8 mouse cellular contexts compared by ENCODE assay signal in genomic region chr5:92139191-92139590, GRCm38 (mm10). TPM values are rescaled to one million over a fixed set of nuclear protein-coding genes. Genes with fewer than 3 reads are reported as not detected.
DNase-seq lines count a peak whose midpoint lies in the region; ATAC-seq and TF ChIP-seq lines count a peak whose summit lies in the region.

No protein-coding gene starts in this region.

- intact Hi-C loops in heart, postnatal 14 days (cut with DNase I): no loop called here
- intact Hi-C loops in left cerebral cortex, postnatal 10 days (cut with DNase I): loop anchor here (10.0 kb wide), 1 partner anchor 54 kb away; the partner anchor contains the start of gene G3bp2

- DNase-seq in heart, embryonic 10.5 days (ENCODE audit: low spot score): no peak
- no peak for DNase-seq in heart, postnatal 14 days
- no peak for DNase-seq in left cerebral cortex, adult 8-10 months (ENCODE audit: low spot score in 2 of 2)
- DNase-seq in left cerebral cortex, postnatal 10 days (ENCODE audit: extremely low spot score in 1 of 2, low spot score in 2 of 2): no peak
- DNase-seq in adrenal gland, postnatal 4 days (ENCODE audit: low spot score in 2 of 2): no peak

- H3K9ac ChIP-seq in hindbrain, embryonic 13.5 days: peak overlapping the region; percentile 91
- peak overlapping the region; percentile 31; the same call in 1 of the 2 replicates for H3K9ac ChIP-seq in midbrain, embryonic 12.5 days (replicated peaks)

- H3K27ac ChIP-seq in heart, embryonic 10.5 days: 0 out of 2 replicates have a peak overlapping the region, but pooled peaks have one; percentile 6
- H3K27ac ChIP-seq in bone marrow macrophage, adult 2 months (ENCODE audit: insufficient read depth, low read depth, low read length): no peak overlapping the region
- no peak overlapping the region for H3K27ac ChIP-seq in hindbrain, embryonic 13.5 days
- no peak overlapping the region for H3K27ac ChIP-seq in midbrain, embryonic 12.5 days (replicated peaks)

- TF ChIP-seq POLR2A in bone marrow macrophage, adult 2 months (IDR thresholded peaks at IDR 0.05; ENCODE audit: borderline replicate concordance, low read depth, low read length): no peak

- no peak for TF ChIP-seq CTCF in bone marrow macrophage, adult 2 months (IDR thresholded peaks at IDR 0.05; ENCODE audit: low read depth, low read length)

- peaks cover 25% of the 10 kb centered on the region for H3K4me1 ChIP-seq in heart, embryonic 10.5 days
- peaks cover 29% of the 10 kb centered on the region for H3K4me1 ChIP-seq in bone marrow macrophage, adult 2 months (ENCODE audit: control insufficient read depth, insufficient read depth, low read length)
- H3K4me1 ChIP-seq in hindbrain, embryonic 13.5 days (replicated peaks): peaks cover 42% of the 10 kb centered on the region
- H3K4me1 ChIP-seq in midbrain, embryonic 12.5 days: peaks cover 26% of the 10 kb centered on the region

- no peaks in the 10 kb centered on the region for H3K36me3 ChIP-seq in heart, embryonic 10.5 days
- no peaks in the 10 kb centered on the region for H3K36me3 ChIP-seq in hindbrain, embryonic 13.5 days
- H3K36me3 ChIP-seq in midbrain, embryonic 12.5 days: no peaks in the 10 kb centered on the region

- ATAC-seq in hindbrain, embryonic 13.5 days (ENCODE audit: low FRiP score): no peak
- no peak for ATAC-seq in midbrain, embryonic 12.5 days (ENCODE audit: low FRiP score, low read depth)

- no peaks in the 10 kb centered on the region for H3K27me3 ChIP-seq in heart, embryonic 10.5 days (ENCODE audit: insufficient read depth, poor library complexity, severe bottlenecking)
- H3K27me3 ChIP-seq in hindbrain, embryonic 13.5 days: no peaks in the 10 kb centered on the region
- no peaks in the 10 kb centered on the region for H3K27me3 ChIP-seq in midbrain, embryonic 12.5 days

- 22% methylated on average over 1 of the region's 1 CpGs for WGBS in heart, embryonic 10.5 days
- WGBS in hindbrain, embryonic 13.5 days: 26% methylated on average over 1 of the region's 1 CpGs
- 36% methylated on average over 1 of the region's 1 CpGs for WGBS in midbrain, embryonic 12.5 days

- no peaks in the 10 kb centered on the region for H3K9me3 ChIP-seq in heart, embryonic 10.5 days
- H3K9me3 ChIP-seq in hindbrain, embryonic 13.5 days: no peaks in the 10 kb centered on the region
- no peaks in the 10 kb centered on the region for H3K9me3 ChIP-seq in midbrain, embryonic 12.5 days

- peak overlapping the region; percentile 76 for H3K4me2 ChIP-seq in hindbrain, embryonic 13.5 days
- H3K4me2 ChIP-seq in midbrain, embryonic 12.5 days (replicated peaks): peak overlapping the region; percentile 81

- peak overlapping the region; percentile 91 for H3K4me3 ChIP-seq in heart, embryonic 10.5 days
- peak overlapping the region; percentile 36; the same call in 1 of the 2 replicates for H3K4me3 ChIP-seq in bone marrow macrophage, adult 2 months (ENCODE audit: insufficient read depth, low read length)
- H3K4me3 ChIP-seq in hindbrain, embryonic 13.5 days: peak overlapping the region; percentile 90
- peak overlapping the region; percentile 92 for H3K4me3 ChIP-seq in midbrain, embryonic 12.5 days

RNA-seq across cellular contexts. Expression of gene Uso1, which starts 1.5 kb away (rescaled TPM):
- 40.4 and 48.9 TPM in 2 replicates for polyA plus RNA-seq in heart, embryonic 10.5 days (2016; fragmentation: Nextera tagmentation; extraction: Ambion mirVana)
- 10 to 100 TPM; 36.8 to 38.2 TPM for total RNA-seq in heart, postnatal 14 days (2021)
- polyA plus RNA-seq in bone marrow macrophage, adult 2 months (2012; ENCODE audit: insufficient read depth, insufficient read length, missing spikeins): 44.4 and 47.3 TPM in 2 replicates
- 43.9 and 44.6 TPM in 2 replicates for polyA plus RNA-seq in hindbrain, embryonic 13.5 days (2015; fragmentation: Nextera tagmentation; extraction: Ambion mirVana)
- 50.5 and 52.0 TPM in 2 replicates for polyA plus RNA-seq in midbrain, embryonic 12.5 days (2016; fragmentation: Nextera tagmentation; extraction: Ambion mirVana)
- 10 to 100 TPM; 76.4 to 82.2 (median 79.0) TPM for total RNA-seq in left cerebral cortex, adult 8-10 months (2022)
- 10 to 100 TPM; 59.2 to 61.9 TPM for total RNA-seq in left cerebral cortex, postnatal 10 days (2021)
- 10 to 100 TPM; 68.8 to 71.5 TPM for total RNA-seq in adrenal gland, postnatal 4 days (2021)

RNA-seq across cellular contexts. Expression of gene G3bp2, which starts 55.7 kb away (rescaled TPM):
- polyA plus RNA-seq in heart, embryonic 10.5 days (2016; fragmentation: Nextera tagmentation; extraction: Ambion mirVana): 207 and 210 TPM in 2 replicates
- total RNA-seq in heart, postnatal 14 days (2021): 10 to 100 TPM; 69.1 to 70.7 TPM
- polyA plus RNA-seq in bone marrow macrophage, adult 2 months (2012; ENCODE audit: insufficient read depth, insufficient read length, missing spikeins): 100 and 112 TPM in 2 replicates
- polyA plus RNA-seq in hindbrain, embryonic 13.5 days (2015; fragmentation: Nextera tagmentation; extraction: Ambion mirVana): 425 and 430 TPM in 2 replicates
- polyA plus RNA-seq in midbrain, embryonic 12.5 days (2016; fragmentation: Nextera tagmentation; extraction: Ambion mirVana): 303 and 317 TPM in 2 replicates
- total RNA-seq in left cerebral cortex, adult 8-10 months (2022): 100 to 1,000 TPM; 204 to 226 (median 221) TPM
- total RNA-seq in left cerebral cortex, postnatal 10 days (2021): 100 to 1,000 TPM; 177 to 178 TPM
- total RNA-seq in adrenal gland, postnatal 4 days (2021): 100 to 1,000 TPM; 108 to 116 TPM

Comparison
In these comparisons a context has a peak if more than half of its experiments do, and no peak if none do; other contexts are left out.
1. H3K4me3 ChIP-seq: peak in every context shown above with its lines; median percentile 92 in midbrain, embryonic 12.5 days; 91 in heart, embryonic 10.5 days; 90 in hindbrain, embryonic 13.5 days; 36 in bone marrow macrophage, adult 2 months.